Mouse (Mus musculus) brain, embryonic 14.5 days (tissue): ENCODE measurements around the gene Zgrf1.

ENCODE experiments used
- CTCF ChIP-seq: fragments of 200-500 bp; IDR thresholded peaks from 2 replicates; pipeline ENCODE4 v1.5.1; 2012; ENCODE audit warnings: inconsistent platforms, mild to moderate bottlenecking, moderate library complexity, borderline replicate concordance; ENCODE audit not compliant: insufficient read depth, insufficient read length; ENCODE audit errors: extremely low read depth
- POLR2A ChIP-seq: fragments of 200-500 bp; IDR thresholded peaks from 2 replicates; pipeline ENCODE4 v1.6.1; 2012; ENCODE audit warnings: mild to moderate bottlenecking, inconsistent platforms, borderline replicate concordance; ENCODE audit not compliant: poor library complexity, insufficient read depth, insufficient read length, severe bottlenecking; ENCODE audit errors: extremely low read depth

GRCm38 (mm10) chr3:127660712-127661111 is 107.4 kb downstream of the Zgrf1 start:
- TF ChIP-seq POLR2A: no peak
- TF ChIP-seq CTCF: no peak
